Mouse (Mus musculus): Measurements from ENCODE around the gene Slc2a13. TPM values are rescaled to one million over a fixed set of nuclear protein-coding genes. Genes with fewer than 3 reads are reported as not detected.
A peak's percentile ranks its signal among the peaks of the same experiment; 100 is the strongest.

The Slc2a13 gene
- polyA plus RNA-seq, 1 experiment from 2014 or later, result 2.0 TPM

- no peak for DNase-seq (ENCODE audit: low spot score)
Observed at GRCm38 (mm10) chr15:91377568-91377967, 195.5 kb downstream of the Slc2a13 start.

GRCm38 (mm10) chr15:91377105-91377504 lies 196.0 kb downstream of the Slc2a13 start:
- H3K36me3 ChIP-seq (ENCODE audit: control insufficient read depth, insufficient read depth, low read length), result no peaks in the 10 kb centered on the region
- H3K27ac ChIP-seq (ENCODE audit: low read depth, low read length), result no peak overlapping the region
- H3K4me1 ChIP-seq (replicated peaks; ENCODE audit: control insufficient read depth, insufficient read depth, low read length), result 0 out of 2 replicates have a peak, but pooled peaks cover 2% of the 10 kb centered on the region
- no peak overlapping the region for H3K9ac ChIP-seq (ENCODE audit: low read length)
- WGBS, result 77% methylated on average over 11 of the region's 11 CpGs
- no peak for ATAC-seq (replicated peaks; ENCODE audit: low FRiP score)
- no peak overlapping the region for H3K4me2 ChIP-seq (ENCODE audit: low read depth, low read length, severe bottlenecking)
- H3K4me3 ChIP-seq (ENCODE audit: low read depth, low read length), result no peak overlapping the region
- H3K27me3 ChIP-seq (ENCODE audit: control insufficient read depth, insufficient read depth, low read length), result no peaks in the 10 kb centered on the region
- H3K9me3 ChIP-seq (ENCODE audit: control insufficient read depth, low read length), result no peaks in the 10 kb centered on the region
- DNase-seq (ENCODE audit: low spot score), result no peak

More at GRCm38 (mm10) chr15:91377568-91377967, 195.5 kb downstream of the Slc2a13 start:
- Histone ChIP-seq H3K36me3 (ENCODE audit: control insufficient read depth, insufficient read depth, low read length) (no peaks in the 10 kb centered on the region), H3K4me3 (ENCODE audit: low read depth, low read length) (no peak overlapping the region), H3K4me1 (replicated peaks; ENCODE audit: control insufficient read depth, insufficient read depth, low read length) (0 out of 2 replicates have a peak, but pooled peaks cover 2% of the 10 kb centered on the region), H3K9me3 (ENCODE audit: control insufficient read depth, low read length) (no peaks in the 10 kb centered on the region), H3K9ac (ENCODE audit: low read length) (no peak overlapping the region), H3K4me2 (ENCODE audit: low read depth, low read length, severe bottlenecking) (no peak overlapping the region), H3K27me3 (ENCODE audit: control insufficient read depth, insufficient read depth, low read length) (no peaks in the 10 kb centered on the region), H3K27ac (ENCODE audit: low read depth, low read length) (no peak overlapping the region)
- WGBS, result 90% methylated on average over 11 of the region's 11 CpGs
- no peak for ATAC-seq (replicated peaks; ENCODE audit: low FRiP score)

- WGBS, result 36% methylated on average over 5 of the region's 5 CpGs
- H3K4me1 ChIP-seq (replicated peaks; ENCODE audit: control insufficient read depth, insufficient read depth, low read length), result 0 out of 2 replicates have a peak, but pooled peaks cover 2% of the 10 kb centered on the region
- H3K36me3 ChIP-seq (ENCODE audit: control insufficient read depth, insufficient read depth, low read length), result no peaks in the 10 kb centered on the region
- H3K4me3 ChIP-seq (ENCODE audit: low read depth, low read length), result no peak overlapping the region
- H3K27ac ChIP-seq (ENCODE audit: low read depth, low read length), result no peak overlapping the region
- H3K9me3 ChIP-seq (ENCODE audit: control insufficient read depth, low read length), result no peaks in the 10 kb centered on the region
- ATAC-seq (replicated peaks; ENCODE audit: low FRiP score) (0 out of 2 replicates have a peak, but pooled peaks have one; percentile 21), DNase-seq (ENCODE audit: low spot score) (no peak)
- no peak overlapping the region for H3K4me2 ChIP-seq (ENCODE audit: low read depth, low read length, severe bottlenecking)
- no peak overlapping the region for H3K9ac ChIP-seq (ENCODE audit: low read length)
- no peaks in the 10 kb centered on the region for H3K27me3 ChIP-seq (ENCODE audit: control insufficient read depth, insufficient read depth, low read length)
Observed at GRCm38 (mm10) chr15:91374441-91374840, 198.6 kb downstream of the Slc2a13 start.

GRCm38 (mm10) chr15:91373203-91373584 lies 199.9 kb downstream of the Slc2a13 start:
- WGBS, result 80% methylated on average over 7 of the region's 7 CpGs
- no peak overlapping the region for H3K4me2 ChIP-seq (ENCODE audit: low read depth, low read length, severe bottlenecking)
- no peak for DNase-seq (ENCODE audit: low spot score)
- no peak for ATAC-seq (replicated peaks; ENCODE audit: low FRiP score)
- 0 out of 2 replicates have a peak, but pooled peaks cover 2% of the 10 kb centered on the region for H3K4me1 ChIP-seq (replicated peaks; ENCODE audit: control insufficient read depth, insufficient read depth, low read length)
- no peaks in the 10 kb centered on the region for H3K27me3 ChIP-seq (ENCODE audit: control insufficient read depth, insufficient read depth, low read length)
- H3K27ac ChIP-seq (ENCODE audit: low read depth, low read length), result no peak overlapping the region
- H3K36me3 ChIP-seq (ENCODE audit: control insufficient read depth, insufficient read depth, low read length), result no peaks in the 10 kb centered on the region
- no peak overlapping the region for H3K4me3 ChIP-seq (ENCODE audit: low read depth, low read length)
- no peaks in the 10 kb centered on the region for H3K9me3 ChIP-seq (ENCODE audit: control insufficient read depth, low read length)
- no peak overlapping the region for H3K9ac ChIP-seq (ENCODE audit: low read length)

- 89% methylated on average over 9 of the region's 9 CpGs for WGBS
- 0 out of 2 replicates have a peak, but pooled peaks cover 2% of the 10 kb centered on the region for H3K4me1 ChIP-seq (replicated peaks; ENCODE audit: control insufficient read depth, insufficient read depth, low read length)
- H3K27ac ChIP-seq (ENCODE audit: low read depth, low read length), result no peak overlapping the region
- no peak overlapping the region for H3K4me2 ChIP-seq (ENCODE audit: low read depth, low read length, severe bottlenecking)
- DNase-seq (ENCODE audit: low spot score) (no peak), ATAC-seq (replicated peaks; ENCODE audit: low FRiP score) (no peak; the same call in 1 of the 2 replicates)
- no peaks in the 10 kb centered on the region for H3K27me3 ChIP-seq (ENCODE audit: control insufficient read depth, insufficient read depth, low read length)
- no peaks in the 10 kb centered on the region for H3K36me3 ChIP-seq (ENCODE audit: control insufficient read depth, insufficient read depth, low read length)
- no peak overlapping the region for H3K4me3 ChIP-seq (ENCODE audit: low read depth, low read length)
- no peaks in the 10 kb centered on the region for H3K9me3 ChIP-seq (ENCODE audit: control insufficient read depth, low read length)
- H3K9ac ChIP-seq (ENCODE audit: low read length), result no peak overlapping the region
Observed at GRCm38 (mm10) chr15:91372464-91373202, 200.4 kb downstream of the Slc2a13 start.

GRCm38 (mm10) chr15:91371859-91372394 lies 201.1 kb downstream of the Slc2a13 start:
- Histone ChIP-seq H3K4me1 (replicated peaks; ENCODE audit: control insufficient read depth, insufficient read depth, low read length) (0 out of 2 replicates have a peak, but pooled peaks cover 2% of the 10 kb centered on the region), H3K4me3 (ENCODE audit: low read depth, low read length) (no peak overlapping the region), H3K36me3 (ENCODE audit: control insufficient read depth, insufficient read depth, low read length) (no peaks in the 10 kb centered on the region), H3K9me3 (ENCODE audit: control insufficient read depth, low read length) (no peaks in the 10 kb centered on the region), H3K4me2 (ENCODE audit: low read depth, low read length, severe bottlenecking) (no peak overlapping the region), H3K27me3 (ENCODE audit: control insufficient read depth, insufficient read depth, low read length) (no peaks in the 10 kb centered on the region), H3K9ac (ENCODE audit: low read length) (no peak overlapping the region), H3K27ac (ENCODE audit: low read depth, low read length) (no peak overlapping the region)
- 82% methylated on average over 7 of the region's 7 CpGs for WGBS
- no peak for ATAC-seq (replicated peaks; ENCODE audit: low FRiP score)
- no peak for DNase-seq (ENCODE audit: low spot score)

GRCm38 (mm10) chr15:91369736-91370449 lies 203.2 kb downstream of the Slc2a13 start:
- no peaks in the 10 kb centered on the region for H3K36me3 ChIP-seq (ENCODE audit: control insufficient read depth, insufficient read depth, low read length)
- no peak overlapping the region for H3K4me2 ChIP-seq (ENCODE audit: low read depth, low read length, severe bottlenecking)
- H3K4me3 ChIP-seq (ENCODE audit: low read depth, low read length), result no peak overlapping the region
- H3K27me3 ChIP-seq (ENCODE audit: control insufficient read depth, insufficient read depth, low read length), result no peaks in the 10 kb centered on the region
- DNase-seq (ENCODE audit: low spot score) (no peak), ATAC-seq (replicated peaks; ENCODE audit: low FRiP score) (no peak)
- no peak overlapping the region for H3K27ac ChIP-seq (ENCODE audit: low read depth, low read length)
- WGBS, result 84% methylated on average over 11 of the region's 11 CpGs
- no peaks in the 10 kb centered on the region for H3K9me3 ChIP-seq (ENCODE audit: control insufficient read depth, low read length)
- H3K9ac ChIP-seq (ENCODE audit: low read length), result no peak overlapping the region
- H3K4me1 ChIP-seq (replicated peaks; ENCODE audit: control insufficient read depth, insufficient read depth, low read length), result 0 out of 2 replicates have a peak, but pooled peaks cover 2% of the 10 kb centered on the region

GRCm38 (mm10) chr15:91360495-91360894 lies 212.6 kb downstream of the Slc2a13 start:
- Histone ChIP-seq H3K4me1 (replicated peaks; ENCODE audit: control insufficient read depth, insufficient read depth, low read length) (no peaks in the 10 kb centered on the region), H3K9me3 (ENCODE audit: control insufficient read depth, low read length) (no peaks in the 10 kb centered on the region), H3K36me3 (ENCODE audit: control insufficient read depth, insufficient read depth, low read length) (no peaks in the 10 kb centered on the region), H3K27ac (ENCODE audit: low read depth, low read length) (no peak overlapping the region), H3K4me3 (ENCODE audit: low read depth, low read length) (no peak overlapping the region), H3K27me3 (ENCODE audit: control insufficient read depth, insufficient read depth, low read length) (no peaks in the 10 kb centered on the region), H3K4me2 (ENCODE audit: low read depth, low read length, severe bottlenecking) (no peak overlapping the region), H3K9ac (ENCODE audit: low read length) (no peak overlapping the region)
- 86% methylated on average over 2 of the region's 2 CpGs for WGBS
- DNase-seq (ENCODE audit: low spot score) (no peak), ATAC-seq (replicated peaks; ENCODE audit: low FRiP score) (no peak)

Data from forebrain, embryonic 11.5 days (tissue).